Mouse (Mus musculus) CD4-positive helper T cell, adult 2 months (primary cell): ENCODE results near the gene Dpysl5.

ENCODE experiments used
- DNase-seq: peaks from one replicate; pipeline ENCODE4 v3.0.0-alpha.2; 2012; ENCODE audit warnings: low read depth, missing footprints, low spot score

The Dpysl5 gene

DNA sequence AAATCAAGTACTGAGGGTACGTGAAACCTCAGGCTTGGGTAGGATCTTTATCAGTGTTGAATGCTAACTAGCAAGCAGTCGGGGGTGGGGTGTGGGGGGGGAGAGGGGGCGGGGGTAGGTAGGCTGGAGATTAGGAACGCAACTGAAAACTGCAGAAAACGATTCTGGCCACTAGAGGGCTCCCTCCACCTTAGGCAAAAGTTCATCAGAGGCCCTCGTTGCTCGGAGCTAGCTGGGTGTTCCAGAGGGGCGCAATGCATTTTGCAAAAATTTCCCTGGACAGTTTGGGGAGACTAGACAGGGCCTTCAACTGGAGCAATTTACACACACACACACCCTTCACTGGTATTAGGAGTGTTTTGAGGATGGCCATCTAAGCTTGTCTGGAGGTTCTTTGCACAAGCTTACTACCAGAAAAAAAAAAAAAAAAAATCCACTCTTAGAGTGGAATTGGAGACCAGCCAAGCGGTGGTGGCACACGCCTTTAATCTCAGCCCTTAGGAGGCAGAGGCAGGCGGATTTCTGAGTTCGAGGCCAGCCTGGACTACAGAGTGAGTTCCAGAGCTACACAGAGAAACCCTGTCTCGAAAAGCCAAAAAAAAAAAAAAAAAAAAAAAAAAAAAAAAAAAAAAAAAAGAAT, 1.5 kb upstream of the Dpysl5 start:
- peak; percentile 81 for DNase-seq

GRCm38 (mm10) chr5:30710486-30710885, 878 bp upstream of the Dpysl5 start:
- no peak for DNase-seq

DNA sequence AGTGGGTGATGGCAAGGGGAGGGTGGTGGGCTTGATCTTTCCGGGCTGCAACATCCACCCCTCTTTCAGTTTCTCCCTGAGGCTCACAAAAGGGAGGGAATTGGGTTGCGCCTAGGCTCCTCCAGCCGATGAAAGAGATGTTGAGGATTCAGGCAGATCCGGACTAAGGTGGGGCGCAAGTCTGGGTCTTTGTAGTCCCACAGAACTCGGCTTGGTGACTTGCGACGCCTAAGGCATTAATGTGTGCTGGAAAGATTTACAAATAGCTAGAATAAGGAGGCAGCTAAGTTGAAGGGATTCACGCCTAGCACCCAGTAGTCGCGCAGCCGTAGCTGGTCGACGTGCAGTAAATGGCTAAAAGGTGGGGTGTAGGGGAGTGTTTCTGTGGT, 632 bp downstream of the Dpysl5 start:
- DNase-seq, result no peak

GRCm38 (mm10) chr5:30712441-30713298, 1.3 kb downstream of the Dpysl5 start:
- peak; percentile 31 for DNase-seq

DNA sequence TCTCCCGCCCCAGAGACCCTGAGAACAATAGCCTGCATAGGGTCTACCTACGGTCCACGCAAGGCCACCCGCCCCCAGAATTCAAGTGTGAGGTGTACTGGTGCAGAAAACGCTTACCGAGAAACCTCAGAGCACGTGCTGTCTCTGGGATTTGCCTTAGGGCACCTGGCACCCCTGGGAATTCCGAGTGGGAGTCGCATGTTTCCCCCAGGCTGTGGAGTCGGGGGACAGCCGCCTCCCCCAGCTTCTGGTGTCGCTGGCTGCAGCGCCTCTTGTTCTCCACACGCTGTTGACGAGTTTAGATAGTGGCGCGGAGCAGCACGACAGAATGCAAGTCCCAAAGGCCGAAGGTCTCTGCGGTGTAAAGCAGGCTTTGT, 1.9 kb downstream of the Dpysl5 start:
- no peak for DNase-seq

GRCm38 (mm10) chr5:30713691-30714090, 2.3 kb downstream of the Dpysl5 start:
- DNase-seq, result no peak

DNA sequence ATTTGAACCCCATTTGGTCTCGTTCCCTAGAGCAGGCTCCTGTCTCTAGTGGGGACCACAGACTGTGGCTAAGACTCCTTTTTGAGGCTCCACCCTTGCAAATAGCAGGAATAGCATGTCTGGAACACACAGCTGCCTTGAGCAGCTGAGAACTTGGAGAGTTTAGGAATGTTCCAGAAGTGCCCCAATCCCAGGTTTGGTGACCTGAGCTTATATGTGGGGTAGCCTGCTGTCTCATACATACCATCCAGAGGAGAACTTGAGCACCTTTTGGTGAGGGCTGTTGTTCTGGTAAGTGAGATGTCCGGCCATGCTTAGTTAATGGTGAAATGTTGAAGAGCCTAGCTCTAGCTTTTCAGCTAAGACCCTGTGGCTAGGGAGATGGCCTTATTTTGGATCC, 4.9 kb downstream of the Dpysl5 start:
- DNase-seq, result no peak

- DNase-seq, result no peak
These were observed 6.1 kb downstream of the Dpysl5 start for GRCm38 (mm10) chr5:30717506-30717905.

DNA sequence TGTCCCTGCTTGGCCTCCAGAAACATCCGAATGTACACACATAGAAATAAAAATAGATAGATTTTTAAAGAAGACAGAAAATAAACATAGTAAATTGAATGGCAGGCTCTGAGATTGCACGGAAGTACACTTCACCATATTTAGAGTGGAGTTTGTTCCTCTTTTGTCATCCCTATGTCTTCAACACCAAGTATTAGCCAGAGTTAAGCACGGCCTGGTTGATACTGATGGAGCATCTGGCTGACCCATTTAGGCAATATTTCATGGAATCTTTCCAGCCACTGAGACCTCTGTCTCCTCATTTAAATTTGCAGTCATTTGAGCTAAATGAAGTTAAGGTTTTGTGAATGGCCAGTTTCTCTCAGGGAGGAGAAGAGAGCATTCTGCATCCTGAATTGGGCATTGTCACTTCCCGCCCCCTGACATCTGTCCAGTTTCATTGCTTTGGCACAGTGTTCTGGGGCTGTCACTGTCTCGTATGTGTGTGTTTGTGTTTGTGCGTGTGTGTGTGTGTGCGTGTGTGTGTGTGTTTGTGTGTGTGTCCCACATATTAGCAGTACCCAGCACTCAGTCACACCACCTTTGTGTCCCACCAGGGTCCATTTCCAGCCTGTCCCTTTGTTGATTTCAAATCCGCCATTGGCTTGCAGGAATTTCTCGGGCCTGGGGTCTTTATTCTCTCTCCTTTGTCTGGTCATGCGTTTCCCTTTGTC, 6.8 kb downstream of the Dpysl5 start:
- no peak for DNase-seq

DNA sequence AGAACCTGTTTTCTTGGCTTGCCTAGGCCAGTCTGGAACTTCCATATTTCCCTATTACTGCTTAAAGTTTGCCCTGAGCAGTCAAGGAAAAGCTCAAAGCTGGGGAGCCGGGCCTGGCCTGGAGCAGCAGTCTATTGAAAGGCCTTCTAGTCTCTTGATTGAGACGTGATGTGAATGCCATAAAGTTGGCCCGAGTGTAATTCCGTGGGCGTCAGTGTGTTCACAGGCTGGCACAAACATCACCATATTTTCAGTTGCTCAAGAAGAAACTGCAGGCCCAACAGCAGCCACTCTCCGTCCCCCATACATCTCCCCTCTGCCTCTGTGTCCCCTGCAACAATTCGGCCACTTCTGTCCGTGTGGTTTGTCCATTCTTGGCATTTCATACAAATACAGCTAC, 10.6 kb downstream of the Dpysl5 start:
- no peak for DNase-seq

DNA sequence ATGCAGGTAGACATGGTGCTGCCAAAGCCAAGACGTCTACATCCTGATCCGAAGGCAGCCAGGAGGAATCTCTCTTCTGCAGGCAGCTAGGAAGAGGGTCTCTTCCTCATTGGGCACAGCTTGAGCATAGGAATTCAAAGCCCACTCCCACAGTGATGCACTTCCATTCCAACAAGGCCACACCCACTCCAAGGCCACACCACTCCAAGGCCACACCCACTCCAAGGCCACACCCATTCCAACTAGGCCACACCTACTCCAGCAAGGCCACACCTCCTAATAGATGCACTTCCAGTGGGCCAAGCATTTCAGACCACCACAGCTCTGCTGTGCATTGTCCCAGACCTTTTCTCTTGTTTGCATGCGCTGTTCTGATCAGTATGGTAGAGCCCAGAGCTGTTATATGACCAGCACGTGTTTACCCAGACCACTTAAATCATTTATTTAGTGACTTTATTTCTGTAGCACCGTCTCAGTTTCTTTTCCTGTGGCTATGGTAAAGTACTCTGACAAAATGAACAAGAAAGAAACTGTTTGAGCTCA, 14.9 kb downstream of the Dpysl5 start:
- DNase-seq, result no peak

- no peak for DNase-seq
These were observed 21.1 kb downstream of the Dpysl5 start for GRCm38 (mm10) chr5:30732511-30732910.

- no peak for DNase-seq
These were observed 23.3 kb downstream of the Dpysl5 start for GRCm38 (mm10) chr5:30734666-30735065.

DNA sequence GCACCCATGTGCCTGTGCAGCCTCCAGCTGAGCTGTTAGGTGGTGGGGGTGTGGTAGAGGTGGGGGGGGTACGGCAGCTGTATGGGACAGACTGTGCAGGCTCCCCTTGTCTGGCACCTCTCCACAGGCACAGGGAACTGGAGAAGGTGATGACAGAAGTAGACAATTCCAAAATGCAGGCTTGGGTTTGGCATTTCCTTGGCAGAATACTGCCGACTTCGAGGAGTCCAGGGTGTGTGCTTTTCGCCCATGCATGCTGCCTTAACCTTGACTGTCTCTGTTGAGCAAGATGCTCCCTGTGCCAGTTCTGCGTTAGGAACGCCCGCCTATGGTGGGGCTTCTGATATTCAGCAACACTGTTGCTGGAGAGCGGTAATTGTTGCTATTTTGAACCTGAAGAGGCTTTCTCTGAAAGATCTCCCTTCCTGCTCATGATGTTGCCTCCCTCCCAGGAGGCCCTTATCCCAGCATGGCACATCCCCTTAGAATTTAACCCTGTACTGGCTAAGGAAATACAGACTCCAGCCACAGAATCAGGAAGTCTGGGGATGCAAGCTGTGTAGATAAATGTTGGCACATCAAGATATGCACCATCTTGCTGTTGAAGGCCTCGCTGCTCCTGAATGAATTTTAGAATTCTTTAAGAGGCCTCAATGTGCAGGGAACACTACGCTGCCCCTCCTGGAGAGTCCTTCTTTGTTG, 26.9 kb downstream of the Dpysl5 start:
- DNase-seq, result no peak

GRCm38 (mm10) chr5:30739595-30739994, 28.2 kb downstream of the Dpysl5 start:
- DNase-seq, result no peak

DNA sequence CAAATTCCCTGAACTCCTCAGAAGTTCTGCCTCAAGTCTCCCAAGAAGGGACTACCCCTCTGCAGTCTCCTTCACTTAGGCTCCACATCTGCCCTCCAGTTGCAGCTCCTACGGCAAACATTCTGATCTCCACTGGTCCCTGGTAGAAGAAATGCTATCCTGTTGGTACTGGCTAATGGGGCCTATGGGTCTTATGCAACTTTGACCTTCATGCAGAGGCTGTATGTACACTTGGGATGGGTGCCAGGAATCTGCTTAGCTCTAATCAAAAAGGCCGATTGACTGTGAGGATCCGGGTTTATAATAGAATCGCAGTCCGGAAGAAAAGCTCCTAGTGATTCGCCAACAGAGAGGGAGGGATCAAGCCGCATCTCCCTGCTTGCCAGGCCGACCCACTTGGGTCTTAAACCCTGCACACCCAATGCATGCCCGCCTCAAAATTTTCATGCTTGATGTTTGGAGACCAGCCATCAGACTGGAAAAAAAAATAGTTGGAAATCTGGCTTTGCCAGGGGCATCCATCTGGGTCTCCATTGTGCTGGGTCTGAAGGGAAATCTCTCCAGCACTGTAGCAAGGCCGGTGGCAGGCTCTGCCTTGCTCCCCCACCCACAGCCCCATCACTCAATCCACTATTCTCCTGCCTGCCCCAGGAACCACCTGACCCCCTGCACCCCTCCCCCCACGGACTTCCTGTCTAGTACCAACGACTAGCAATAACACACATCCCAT, 38.4 kb downstream of the Dpysl5 start:
- no peak for DNase-seq

GRCm38 (mm10) chr5:30751071-30751470, 39.7 kb downstream of the Dpysl5 start:
- no peak for DNase-seq

DNA sequence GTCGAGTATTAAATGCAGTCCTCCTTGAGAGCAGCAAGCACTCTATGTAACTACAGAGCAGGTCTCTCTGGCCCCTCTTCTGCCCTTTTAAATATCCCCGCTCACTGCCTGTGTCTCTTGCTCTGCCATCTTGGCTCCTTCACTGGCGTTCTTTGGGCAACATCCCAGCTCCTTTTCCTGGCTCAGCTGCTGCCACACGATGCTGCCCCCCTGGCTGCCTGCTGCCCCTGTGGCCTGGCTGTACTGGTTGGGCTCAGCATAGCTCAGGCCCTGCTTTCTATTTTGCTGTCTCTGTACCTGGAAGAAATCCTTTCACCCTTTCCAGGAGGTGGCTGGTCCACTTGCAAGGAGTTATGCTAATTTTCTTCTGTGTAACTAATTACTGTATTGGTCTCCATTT, 41.8 kb downstream of the Dpysl5 start:
- DNase-seq, result no peak

- DNase-seq, result no peak
These were observed 43.9 kb downstream of the Dpysl5 start for GRCm38 (mm10) chr5:30755215-30755614.

- DNase-seq, result no peak
These were observed 51.6 kb downstream of the Dpysl5 start for GRCm38 (mm10) chr5:30762815-30763510.

- DNase-seq, result no peak
These were observed 52.1 kb downstream of the Dpysl5 start for GRCm38 (mm10) chr5:30763511-30763830.
